Mouse (Mus musculus) ES-Bruce4 (cell line): Measurements from ENCODE around the gene Sorcs3.

Experiments
- CTCF ChIP-seq: IDR thresholded peaks from one replicate; pipeline ENCODE4 v1.8.1; 2011; ENCODE audit warnings: low read depth, low read length
- EP300 ChIP-seq: IDR thresholded peaks from 2 replicates; pipeline ENCODE4 v1.6.1; 2011; ENCODE audit warnings: low read depth, low read length; ENCODE audit not compliant: insufficient read depth
- POLR2A ChIP-seq: IDR thresholded peaks from one replicate; pipeline ENCODE4 v1.8.1; 2011; ENCODE audit warnings: low read length; ENCODE audit not compliant: insufficient read depth

GRCm38 (mm10) chr19:48204892-48205761, 698 bp upstream of the Sorcs3 start:
- TF ChIP-seq CTCF (no peak), POLR2A (no peak), EP300 (no peak)
